Mouse (Mus musculus): ENCODE measurements around the gene Fmo1. TPM values are rescaled to one million over a fixed set of nuclear protein-coding genes. Genes with fewer than 3 reads are reported as not detected.

Fmo1 gene
- total RNA-seq (2021): 10 to 100 TPM in 1 of 2 experiments, 1 to 10 TPM in 1; 8.4 to 11.1 TPM
- long read RNA-seq, experiment 1, transcript Fmo1-201 (9 exons, 2,388 nt): major isoform, 6 of 8 reads
- long read RNA-seq, experiment 1, partial matches to known transcripts: 2 of 8 reads
- long read RNA-seq, experiment 1, other reads (novel, unspliced or antisense): 0 of 8 reads
- long read RNA-seq, experiment 2, partial matches to known transcripts: 2 of 4 reads
- long read RNA-seq, experiment 2, other reads (novel, unspliced or antisense): 0 of 4 reads

- no peak for DNase-seq (ENCODE audit: low spot score)
These were observed at the start of gene Fmo1 for GRCm38 (mm10) chr1:162866280-162866681. TSS of gene Fmo1 (minus strand) at chr1:162866610.

- no peak for DNase-seq (ENCODE audit: low spot score)
These were observed 48.6 kb upstream of the Fmo1 start for GRCm38 (mm10) chr1:162914932-162915556.

GRCm38 (mm10) chr1:162912085-162912484 is 45.7 kb upstream of the Fmo1 start:
- DNase-seq (ENCODE audit: low spot score): no peak

GRCm38 (mm10) chr1:162901879-162902278 is 35.5 kb upstream of the Fmo1 start:
- no peak for DNase-seq (ENCODE audit: low spot score)

- peak; percentile 64 for DNase-seq (ENCODE audit: low spot score)
These were observed 31.7 kb upstream of the Fmo1 start, which contains the start of gene Fmo2 for GRCm38 (mm10) chr1:162897838-162898811. TSS of gene Fmo2 (minus strand) at chr1:162898726.

- DNase-seq (ENCODE audit: low spot score): peak; percentile 67
These were observed 29.5 kb upstream of the Fmo1 start for GRCm38 (mm10) chr1:162895900-162896299.

GRCm38 (mm10) chr1:162893014-162893413 is 26.6 kb upstream of the Fmo1 start:
- DNase-seq (ENCODE audit: low spot score): no peak

- DNase-seq (ENCODE audit: low spot score): peak; percentile 40
These were observed 25.6 kb upstream of the Fmo1 start for GRCm38 (mm10) chr1:162891980-162892451.

- DNase-seq (ENCODE audit: low spot score): no peak
These were observed 22.2 kb upstream of the Fmo1 start for GRCm38 (mm10) chr1:162888646-162889045.

- DNase-seq (ENCODE audit: low spot score): no peak
These were observed 21.2 kb upstream of the Fmo1 start for GRCm38 (mm10) chr1:162887644-162888043.

- no peak for DNase-seq (ENCODE audit: low spot score)
These were observed 19.9 kb upstream of the Fmo1 start for GRCm38 (mm10) chr1:162886138-162886816.

GRCm38 (mm10) chr1:162882681-162883080 is 16.3 kb upstream of the Fmo1 start:
- DNase-seq (ENCODE audit: low spot score): no peak

- DNase-seq (ENCODE audit: low spot score): peak; percentile 44
These were observed 13.4 kb upstream of the Fmo1 start for GRCm38 (mm10) chr1:162879595-162880369.

- DNase-seq (ENCODE audit: low spot score): no peak
These were observed 8.7 kb upstream of the Fmo1 start for GRCm38 (mm10) chr1:162875091-162875490.

GRCm38 (mm10) chr1:162871701-162872311 is 5.4 kb upstream of the Fmo1 start:
- peak; percentile 15 for DNase-seq (ENCODE audit: low spot score)

- no peak for DNase-seq (ENCODE audit: low spot score)
These were observed 4.6 kb upstream of the Fmo1 start for GRCm38 (mm10) chr1:162870978-162871377.

- DNase-seq (ENCODE audit: low spot score): no peak
These were observed 986 bp upstream of the Fmo1 start for GRCm38 (mm10) chr1:162867396-162867795.

- no peak for DNase-seq (ENCODE audit: low spot score)
These were observed 948 bp downstream of the Fmo1 start for GRCm38 (mm10) chr1:162865493-162865830.

GRCm38 (mm10) chr1:162864816-162865492 is 1.5 kb downstream of the Fmo1 start:
- DNase-seq (ENCODE audit: low spot score): no peak

Data from gastrocnemius, adult 18-20 months (tissue).